Mouse (Mus musculus): ENCODE data around the gene Ccdc88c.

The Ccdc88c gene

DNA sequence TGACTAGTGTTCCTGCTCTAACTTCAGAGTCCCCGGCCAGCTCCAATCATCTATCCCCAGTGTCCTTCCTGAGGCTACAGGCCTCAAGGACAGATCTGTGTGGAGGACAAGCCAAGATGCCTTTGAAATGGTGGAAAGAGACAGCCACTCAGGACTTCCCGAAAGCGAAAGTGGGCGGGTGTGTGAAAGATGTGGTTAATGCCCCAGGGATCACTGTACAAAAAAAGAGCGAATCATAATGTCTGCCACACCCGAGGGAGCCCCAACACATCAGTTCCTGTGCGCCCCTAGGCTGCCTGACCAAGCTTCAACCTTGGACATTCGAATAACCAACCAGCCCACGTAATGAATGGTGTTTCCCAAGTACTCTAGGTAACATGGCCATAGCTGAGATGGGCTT is 100.6 kb downstream of the Ccdc88c start:
- no peak for DNase-seq (ENCODE audit: low spot score in 2 of 2)

DNA sequence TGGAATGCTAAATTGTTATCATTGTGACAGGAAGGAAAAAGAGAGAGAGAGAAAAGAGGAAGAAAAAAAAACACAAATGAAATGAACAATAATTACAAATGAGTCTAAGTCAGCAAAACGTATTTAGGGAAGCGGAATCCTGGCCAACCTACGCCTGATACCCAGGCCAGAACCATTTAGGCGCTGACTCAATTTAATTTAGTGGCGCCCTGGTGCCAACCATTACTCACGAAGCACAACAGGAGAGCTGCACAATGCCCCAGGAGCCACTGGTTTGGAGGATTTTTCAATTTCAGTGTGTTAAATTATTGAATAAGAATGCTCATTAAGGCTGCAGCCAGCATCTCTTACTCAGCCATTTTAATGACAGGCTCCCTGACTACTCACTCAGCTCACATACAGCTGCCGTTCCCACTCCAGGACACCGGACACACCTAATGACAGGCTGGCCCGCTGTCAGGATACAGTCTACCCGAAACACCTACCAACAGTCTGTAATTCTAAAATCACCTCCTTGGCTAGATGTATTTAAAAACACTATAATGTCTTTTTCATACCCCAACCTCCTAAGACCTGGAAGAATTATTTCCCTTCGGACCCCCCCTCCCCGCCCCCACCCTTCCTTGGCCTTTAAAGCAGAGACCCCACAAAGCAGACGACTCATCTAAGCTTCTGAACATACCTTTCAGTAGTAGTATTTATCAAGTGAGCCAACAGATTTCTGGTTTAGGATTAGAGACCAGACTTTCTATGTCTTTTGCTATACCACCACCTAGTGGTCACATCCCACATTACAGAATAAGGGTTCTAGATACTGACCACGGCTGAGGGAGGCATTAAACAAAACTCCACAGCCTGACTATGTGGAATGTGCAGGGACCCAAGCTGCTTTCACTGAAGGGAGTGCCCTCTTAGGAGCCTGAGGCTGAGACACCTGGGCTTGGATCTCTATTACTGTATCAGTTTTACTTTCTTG is 102.9 kb downstream of the Ccdc88c start:
- peak; percentile 61 to 69 for DNase-seq (ENCODE audit: low spot score in 2 of 2)

DNA sequence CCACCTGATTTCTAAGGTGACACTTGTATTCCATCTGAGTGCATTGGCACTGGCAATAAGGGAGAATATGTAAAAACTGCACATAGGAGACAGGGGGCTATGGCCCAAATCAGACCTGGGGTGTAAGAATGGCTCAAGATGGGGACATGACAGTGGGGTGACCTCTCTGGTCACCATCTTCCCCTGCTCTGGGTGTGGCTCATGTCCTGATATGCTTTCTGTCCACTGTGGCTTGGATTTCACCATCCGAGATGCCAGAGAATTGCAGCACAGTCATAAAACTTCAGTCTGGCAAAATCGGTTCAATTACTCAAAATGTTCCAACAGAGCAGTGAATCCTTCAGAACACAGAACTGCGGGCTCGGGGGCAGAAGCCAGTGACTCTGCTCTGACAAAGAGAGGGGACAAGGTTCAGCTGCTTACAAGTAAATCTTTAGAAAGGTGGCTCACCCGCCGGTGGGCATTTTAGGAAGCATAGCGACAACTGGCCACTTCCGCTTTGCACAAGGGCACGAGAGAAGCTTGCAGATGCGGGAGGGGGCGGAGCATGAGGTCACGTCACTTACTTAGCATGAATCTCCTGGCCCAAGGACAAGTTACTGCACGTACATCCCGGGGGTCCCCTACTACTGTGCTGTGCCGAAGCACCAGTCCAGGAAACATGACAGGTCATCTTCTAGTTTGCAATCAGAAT is 104.1 kb downstream of the Ccdc88c start:
- no peak for DNase-seq (ENCODE audit: low spot score in 2 of 2)

DNA sequence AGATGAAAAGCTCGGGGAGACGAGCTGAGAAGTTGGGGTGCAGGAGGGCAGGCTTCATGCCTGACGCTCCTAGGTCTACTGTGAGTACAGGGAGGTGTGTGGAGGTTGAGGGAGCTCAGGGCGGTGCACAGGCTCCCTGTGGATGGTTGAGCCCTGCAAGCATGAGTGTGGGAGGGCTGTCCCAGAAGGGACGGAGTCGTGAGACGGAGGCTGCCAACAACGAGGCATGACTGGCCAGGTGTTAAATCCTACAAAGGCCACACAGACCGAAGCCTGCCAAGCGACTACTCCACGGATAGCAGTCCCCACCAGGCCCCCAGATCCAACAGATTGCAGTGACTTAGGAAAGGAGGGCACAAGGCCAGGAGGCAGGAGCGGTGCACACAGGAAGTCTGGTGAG is 118.1 kb downstream of the Ccdc88c start:
- peak in 1 of 2 experiments; percentile 33 for DNase-seq (ENCODE audit: low spot score in 2 of 2)

DNA sequence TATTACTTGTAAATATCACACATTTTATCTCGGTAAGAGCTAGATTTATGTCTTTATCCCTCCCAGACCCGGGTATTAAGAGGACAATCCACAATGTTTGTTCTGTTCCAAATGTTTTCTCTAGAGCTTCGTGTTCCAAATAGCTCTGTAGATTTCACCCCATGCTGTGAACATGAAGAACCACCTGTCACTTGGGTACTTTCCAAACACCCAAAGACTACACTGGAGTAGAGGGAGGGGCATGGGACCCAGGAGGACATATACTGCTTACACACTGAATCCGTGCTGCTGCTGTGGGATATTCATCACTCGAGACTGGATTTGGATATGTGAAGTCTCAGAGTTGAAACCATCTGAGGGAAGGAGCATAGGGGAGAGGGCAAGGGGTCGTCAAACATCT is 119.1 kb downstream of the Ccdc88c start:
- no peak for DNase-seq (ENCODE audit: low spot score in 2 of 2)

DNA sequence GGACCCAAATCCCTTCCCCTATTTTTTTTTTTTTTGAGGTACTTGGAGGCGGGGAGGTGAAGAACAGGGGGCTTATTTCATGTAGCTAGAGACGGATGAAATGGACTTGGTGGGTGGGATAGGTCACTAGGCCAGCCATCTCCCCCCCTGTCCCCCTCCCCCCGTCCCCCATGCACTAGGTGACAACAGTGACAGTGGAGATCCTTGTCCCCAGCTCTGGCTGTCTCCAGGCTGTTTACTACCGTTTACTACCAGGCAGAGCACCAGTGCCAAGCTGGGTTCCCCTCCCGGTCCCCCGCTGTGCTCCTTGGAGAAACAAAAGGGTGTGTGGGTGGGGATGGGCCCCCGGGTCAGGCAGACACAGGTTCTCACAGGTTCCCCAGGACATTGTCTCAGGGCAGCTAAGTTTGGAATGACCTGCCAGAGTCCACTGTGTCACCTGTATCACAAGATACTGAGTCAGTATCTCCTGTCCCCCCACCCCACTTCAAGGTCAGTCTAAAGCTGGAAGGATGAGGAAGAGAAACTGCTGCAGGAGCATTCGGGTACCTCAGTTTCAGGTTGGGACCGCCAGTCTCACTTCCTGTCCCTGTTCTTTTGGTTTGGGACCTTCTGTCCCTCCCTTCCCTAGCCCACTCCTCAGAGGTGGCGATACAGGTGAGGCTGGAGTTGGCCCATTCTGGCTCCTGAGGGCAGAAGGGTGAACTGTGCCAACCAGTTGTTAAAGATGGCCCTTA is 120.4 kb downstream of the Ccdc88c start:
- DNase-seq (ENCODE audit: low spot score in 2 of 2), result no peak

DNA sequence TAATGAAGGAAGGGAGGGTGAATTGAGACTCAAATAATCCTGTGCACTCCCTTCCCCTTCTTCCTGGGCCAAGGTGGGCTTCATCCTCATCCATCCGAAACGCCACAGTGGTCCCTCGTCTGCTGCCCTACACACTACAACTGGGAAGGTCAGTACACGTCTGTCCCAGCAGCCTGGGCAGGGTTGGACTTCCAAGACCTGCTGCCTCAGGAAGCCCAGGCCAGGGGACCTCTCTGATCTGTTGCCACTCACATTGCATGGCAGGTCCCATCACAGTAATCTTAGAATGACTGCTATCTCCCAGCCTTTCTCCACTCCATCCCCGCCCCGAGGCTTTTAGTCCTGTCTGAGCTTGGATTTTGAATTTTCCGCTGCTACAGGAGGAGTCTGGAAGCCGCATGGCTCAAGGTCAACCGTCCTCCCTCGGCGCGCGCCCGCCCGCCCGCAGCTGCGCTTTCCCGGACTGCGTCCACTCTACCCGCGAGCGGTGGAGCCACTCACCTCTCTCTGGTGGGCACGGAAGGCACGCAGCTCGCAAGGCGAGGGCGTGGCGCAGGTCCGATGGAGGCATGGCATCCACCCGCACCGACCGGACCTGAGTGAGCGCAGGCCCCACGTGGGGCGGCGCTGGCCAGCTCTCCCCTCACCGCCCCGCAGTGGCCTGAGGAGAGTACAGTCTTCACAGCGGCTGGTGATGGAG is 121.1 kb downstream of the Ccdc88c start, which contains the start of gene Gpr68:
Gene Gpr68, minus strand, starts transcription at position 601 of the 700 bp plus-strand sequence.
- peak in 1 of 2 experiments; percentile 50 for DNase-seq (ENCODE audit: low spot score in 2 of 2)

DNA sequence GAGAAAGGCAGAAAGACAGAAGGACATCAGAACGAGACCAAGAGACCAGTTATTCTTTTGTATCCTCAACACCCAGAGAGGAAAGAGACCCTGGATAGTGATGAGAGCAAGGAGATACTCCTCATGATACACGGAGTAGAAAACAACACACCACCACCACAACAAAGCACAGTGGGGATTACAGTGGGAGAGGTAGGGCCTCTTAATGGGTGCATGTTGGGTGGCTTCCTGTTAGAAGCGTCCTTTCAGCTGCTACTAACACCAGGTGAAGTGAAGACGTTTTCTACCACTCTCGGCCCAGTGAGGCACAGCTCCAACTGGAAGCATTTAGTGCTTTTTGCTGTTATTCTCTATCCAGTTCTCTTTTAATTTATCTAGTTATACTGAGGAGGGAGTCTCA is 122.0 kb downstream of the Ccdc88c start:
- no peak for DNase-seq (ENCODE audit: low spot score in 2 of 2)

DNA sequence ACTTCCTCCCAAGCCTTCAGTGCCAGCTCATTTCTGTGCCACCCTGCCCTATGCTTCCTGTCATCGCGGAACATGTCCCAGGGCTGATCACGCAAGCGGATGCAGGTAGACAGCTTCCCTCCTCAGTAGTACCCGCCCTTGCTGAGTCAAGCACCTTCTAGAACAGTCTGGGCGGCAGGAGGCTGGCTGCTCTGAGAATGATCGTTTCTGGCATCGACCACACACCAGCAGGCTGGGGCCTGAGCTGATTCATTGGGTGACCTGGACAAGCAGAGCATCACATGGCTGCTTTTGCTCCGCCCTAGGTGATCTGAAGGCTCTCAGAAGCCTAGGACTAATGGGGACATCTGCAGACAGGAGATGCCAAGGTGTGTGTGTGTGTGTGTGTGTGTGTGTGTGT is 125.1 kb downstream of the Ccdc88c start:
- no peak for DNase-seq (ENCODE audit: low spot score in 2 of 2)

DNA sequence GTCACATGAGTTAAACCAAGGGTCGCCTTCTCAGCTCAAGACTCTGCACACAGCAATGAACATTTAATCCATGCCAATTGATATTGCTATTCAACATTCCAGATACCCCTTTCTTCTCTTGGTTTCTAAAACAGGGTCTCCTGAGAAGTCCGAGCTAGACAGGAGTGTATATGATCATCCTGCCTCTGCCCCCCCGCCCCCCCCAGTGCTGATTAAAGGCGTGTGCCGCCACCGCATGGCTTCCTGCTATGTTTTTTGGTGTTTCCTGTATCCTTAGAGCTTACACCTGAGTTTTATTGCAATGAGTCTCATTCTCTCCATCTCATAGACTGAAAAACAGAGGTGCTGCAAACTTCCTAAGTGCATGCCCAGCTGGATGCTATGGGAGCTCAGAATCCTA is 127.5 kb downstream of the Ccdc88c start:
- no peak for DNase-seq (ENCODE audit: low spot score in 2 of 2)

DNA sequence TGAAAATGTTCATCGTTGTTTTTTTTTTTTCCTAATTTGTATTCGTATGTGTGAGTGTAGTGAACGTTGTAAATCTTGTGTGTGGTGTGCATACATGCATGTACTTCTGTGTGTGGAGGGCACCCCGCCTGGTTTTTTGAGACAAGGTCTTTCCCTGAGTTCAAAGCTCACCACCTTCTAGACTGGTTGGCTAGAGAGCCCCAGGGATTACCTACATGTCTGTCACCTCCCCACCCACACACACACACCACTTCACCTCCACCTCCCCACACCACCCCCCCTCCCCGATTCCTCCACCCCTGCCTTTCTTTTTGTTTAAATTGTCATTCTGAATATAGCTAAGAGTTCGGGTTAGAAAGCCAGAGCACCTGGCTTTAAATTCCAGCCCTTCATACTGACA is 128.0 kb downstream of the Ccdc88c start:
- no peak for DNase-seq (ENCODE audit: low spot score in 2 of 2)

DNA sequence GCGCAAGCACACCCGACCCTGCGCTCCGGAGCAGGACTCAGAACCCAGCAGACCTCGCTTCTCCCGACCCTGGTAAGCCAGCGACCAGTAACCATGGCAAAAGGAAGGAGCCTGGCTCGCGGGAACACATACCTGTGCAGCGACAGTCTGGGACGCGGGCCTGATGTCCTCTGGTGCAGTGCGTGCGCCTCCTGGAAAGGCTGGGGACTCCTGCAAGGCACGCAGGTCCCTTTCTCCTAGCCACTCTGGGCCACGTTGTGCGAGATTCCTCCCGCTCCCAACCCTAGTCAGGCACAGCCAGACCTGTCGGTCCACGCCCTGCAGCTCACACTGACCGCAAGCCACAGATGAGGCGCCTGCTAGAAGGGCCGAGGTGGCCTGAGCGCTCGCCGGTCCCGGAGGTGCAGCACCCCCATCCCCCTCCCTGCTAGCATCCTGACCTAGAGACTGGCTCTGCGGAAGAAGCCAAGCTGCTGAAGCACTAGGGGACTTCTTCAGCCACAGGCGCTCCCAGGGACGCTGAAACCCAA is 129.7 kb downstream of the Ccdc88c start:
- DNase-seq (ENCODE audit: low spot score in 2 of 2), result peak in 1 of 2 experiments; percentile 43

DNA sequence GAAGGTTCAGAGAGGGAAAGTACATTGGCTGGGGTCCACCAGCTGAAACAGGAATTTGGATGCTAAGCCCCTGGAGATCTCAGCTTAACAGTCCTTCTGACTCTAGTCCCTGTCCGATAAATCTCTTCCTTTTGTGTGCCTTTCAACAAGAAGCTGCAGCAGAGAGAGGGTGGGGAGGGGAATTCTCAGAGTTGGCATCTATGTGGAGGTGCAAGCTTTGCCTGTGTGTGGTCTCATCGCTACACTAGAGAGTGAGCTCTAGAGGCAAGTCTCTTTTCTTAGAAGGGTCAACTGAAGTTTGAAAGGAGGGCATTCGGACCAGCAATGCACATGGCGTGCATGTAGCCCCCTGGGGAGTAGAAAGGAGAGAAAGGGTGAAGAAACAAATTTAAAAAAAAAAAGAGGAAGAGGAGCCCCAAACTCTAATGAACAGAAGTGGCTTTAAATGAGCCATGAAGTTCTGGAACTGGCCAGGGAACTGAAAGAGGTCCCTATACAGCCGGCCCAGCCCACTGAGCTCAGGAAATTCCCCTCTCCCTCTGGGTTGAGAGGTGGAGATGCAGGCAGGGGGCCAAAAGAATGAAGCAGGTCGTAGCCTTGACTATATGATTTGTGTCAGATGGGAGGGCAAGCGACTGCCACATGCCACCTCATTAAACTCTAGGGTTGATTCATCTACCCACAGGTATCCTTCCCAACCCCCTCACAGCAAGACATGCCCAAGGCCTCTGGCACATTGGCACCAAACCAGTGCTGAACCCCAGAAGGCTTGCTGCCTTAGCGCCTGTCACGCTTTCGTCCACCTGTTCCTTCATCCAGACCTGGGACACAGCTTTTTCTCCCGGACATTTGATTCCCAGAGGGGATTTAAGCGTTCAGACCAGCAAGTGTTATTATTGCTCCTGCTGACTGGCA is 130.9 kb downstream of the Ccdc88c start:
- DNase-seq (ENCODE audit: low spot score in 2 of 2), result no peak

DNA sequence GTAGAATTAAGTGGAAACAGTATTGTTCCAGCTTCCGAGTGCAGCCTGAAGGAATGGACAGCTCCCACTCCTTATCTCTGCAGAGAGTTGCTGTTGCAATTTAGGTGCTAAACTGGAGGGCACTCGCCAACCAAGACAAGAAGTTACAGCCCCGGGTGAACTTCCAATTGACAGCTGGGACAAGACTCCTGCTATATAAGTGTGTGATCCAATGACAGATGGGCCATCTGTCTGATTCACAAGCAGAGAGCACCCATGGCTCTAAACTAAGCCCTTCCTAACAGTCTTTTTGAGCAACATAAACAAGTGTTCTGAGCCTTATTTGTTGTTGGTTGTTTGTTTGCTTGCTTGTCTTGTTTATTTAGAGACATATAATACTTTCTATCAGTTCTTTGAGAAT is 132.2 kb downstream of the Ccdc88c start:
- DNase-seq (ENCODE audit: low spot score in 2 of 2), result no peak

DNA sequence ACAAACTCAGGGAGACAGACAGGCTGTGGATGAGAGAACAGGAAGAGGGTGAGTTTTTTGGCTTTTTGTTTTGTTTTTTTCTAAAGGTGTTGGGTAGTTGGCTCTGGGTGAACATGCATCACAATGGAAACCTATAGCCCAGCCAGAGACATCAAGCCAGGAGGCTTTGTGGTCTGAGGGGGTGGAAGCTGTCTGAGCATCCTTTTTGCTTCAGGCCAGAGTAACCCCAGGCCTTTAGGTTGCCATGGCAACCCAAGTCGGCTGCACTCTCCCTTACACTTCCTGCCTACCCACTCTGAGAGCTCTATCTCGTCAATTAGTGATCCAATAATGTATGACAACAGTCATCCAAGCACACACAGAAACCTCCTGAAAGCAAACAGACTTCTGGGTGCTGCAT is 133.4 kb downstream of the Ccdc88c start:
- no peak for DNase-seq (ENCODE audit: low spot score in 2 of 2)

DNA sequence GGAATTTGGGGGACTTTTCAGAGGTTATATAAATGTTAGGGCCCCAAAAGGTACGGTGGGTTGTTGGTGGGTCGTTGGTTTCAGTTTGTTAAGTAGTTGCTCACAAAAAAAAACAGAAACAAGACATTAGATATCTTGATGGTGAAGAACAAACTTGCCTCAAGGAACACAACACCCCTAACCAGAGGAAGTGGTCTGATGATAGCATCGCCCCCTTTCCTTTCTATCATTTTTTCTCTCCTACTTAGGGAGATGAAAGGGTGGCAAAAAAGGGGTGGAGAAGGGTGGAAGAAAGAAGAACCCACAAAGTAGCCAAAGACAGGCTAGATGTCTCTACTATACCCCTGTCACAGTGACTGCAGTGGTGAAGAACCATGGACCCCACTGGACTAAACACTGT is 138.3 kb downstream of the Ccdc88c start:
- no peak for DNase-seq (ENCODE audit: low spot score in 2 of 2)

DNA sequence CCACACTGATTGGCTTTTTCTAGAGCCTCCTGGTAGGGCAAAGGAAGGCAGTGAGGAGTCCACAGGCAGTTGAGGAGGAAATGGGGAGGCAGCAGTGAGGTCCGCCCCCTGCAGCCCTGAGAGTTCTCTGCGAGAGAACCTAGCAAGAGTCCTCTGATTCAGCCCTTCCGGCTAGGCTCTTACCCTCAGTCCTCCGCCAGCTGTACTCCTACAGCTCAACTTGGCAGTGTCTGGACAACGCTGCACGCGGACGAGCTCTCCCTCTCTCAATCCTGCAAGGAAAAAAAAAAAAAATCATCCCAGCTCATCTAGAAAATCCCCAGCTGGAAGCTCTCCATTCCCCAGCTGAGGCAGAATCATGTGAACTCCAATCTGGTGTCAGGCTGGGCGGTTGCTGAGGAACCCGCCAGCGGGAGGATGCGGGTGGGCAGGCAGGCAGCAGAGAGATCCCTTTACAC is 141.0 kb downstream of the Ccdc88c start:
- DNase-seq (ENCODE audit: low spot score in 2 of 2), result peak; percentile 73 to 81

DNA sequence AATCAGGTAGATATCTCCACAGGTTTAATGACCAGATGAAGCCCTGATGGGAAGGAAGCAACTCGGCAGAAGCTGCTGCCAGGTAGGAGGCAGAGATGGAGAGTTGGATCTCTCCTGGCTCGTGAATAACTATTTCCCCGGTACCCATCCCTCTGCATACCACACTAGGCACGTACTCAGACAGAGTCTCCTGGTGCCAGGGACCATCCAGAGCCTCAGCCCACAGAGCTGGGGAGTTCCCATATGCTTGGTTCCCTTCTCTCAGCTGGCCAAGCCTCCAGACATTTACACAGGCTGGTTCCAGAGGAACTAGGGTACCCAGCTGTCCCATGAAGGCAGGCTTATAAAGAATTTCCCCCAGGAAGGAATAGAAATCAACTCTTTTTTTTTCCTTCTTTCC is 142.0 kb downstream of the Ccdc88c start:
- DNase-seq (ENCODE audit: low spot score in 2 of 2), result no peak

DNA sequence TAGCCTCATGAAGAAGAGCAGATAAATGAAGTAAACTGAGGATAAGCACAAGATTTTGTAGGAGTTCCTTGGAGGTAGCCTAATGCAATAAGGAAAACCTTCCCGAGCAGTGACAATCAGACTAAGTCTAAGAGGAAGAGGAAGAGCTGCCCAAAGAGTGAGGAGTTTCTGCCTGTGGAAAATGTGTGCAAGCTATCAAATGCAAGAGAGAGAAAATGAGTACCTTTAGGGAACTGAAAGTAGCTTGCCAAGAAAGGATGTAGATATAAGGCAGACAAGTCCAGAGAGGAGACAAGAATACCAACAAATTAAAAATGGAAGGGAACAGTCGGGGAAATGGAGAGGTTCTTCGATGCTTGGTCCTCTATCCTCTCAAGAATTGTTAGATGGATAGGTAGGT is 143.3 kb downstream of the Ccdc88c start:
- DNase-seq (ENCODE audit: low spot score in 2 of 2), result no peak

DNA sequence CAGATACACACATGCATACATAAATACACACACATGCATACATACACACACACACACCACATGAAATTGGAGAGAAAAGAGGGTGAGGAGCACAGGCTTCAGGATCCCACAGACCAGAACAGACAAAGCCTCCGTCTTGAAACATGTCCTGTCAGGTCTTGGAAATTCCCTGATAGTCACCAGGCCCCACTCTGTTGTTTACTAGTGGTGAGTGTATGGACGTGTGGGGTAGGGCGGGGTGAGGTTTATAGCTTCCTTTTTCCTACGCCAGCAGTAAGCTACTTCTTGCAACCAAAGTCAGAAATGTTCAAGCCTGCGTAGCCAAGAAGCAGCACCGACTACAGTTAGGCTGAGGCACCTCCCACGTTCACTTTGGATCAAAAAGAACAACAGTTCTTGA is 145.7 kb downstream of the Ccdc88c start:
- DNase-seq (ENCODE audit: low spot score in 2 of 2), result no peak

Data from right cerebral cortex, postnatal 10 days (tissue).